Mouse (Mus musculus) left cerebral cortex, adult 8-10 months (tissue): ENCODE measurements around the gene Mrm2. TPM values are rescaled to one million over a fixed set of nuclear protein-coding genes. Genes with fewer than 3 reads are reported as not detected.

Experiments
- total RNA-seq, 4 experiments: library from RNA; stranded (reverse); gene quantifications; 2 replicates each; pipeline ENCODE4 v1.2.4; 2022

The Mrm2 gene
- total RNA-seq, 4 experiments from 2014 or later = 8.9 to 13.3 (median 11.1) TPM

Other genes with a start within 250 kb of the Mrm2 start
- 10 to 100 TPM; 14.1 to 22.2 (median 18.6) TPM for gene Mad1l1, start 10.3 kb downstream of the Mrm2 start, total RNA-seq
- gene Nudt1, start 10.2 kb downstream of the Mrm2 start, total RNA-seq = 1 to 10 TPM; 5.9 to 7.3 (median 6.1) TPM
- gene Snx8, start 57.4 kb upstream of the Mrm2 start, total RNA-seq = 10 to 100 TPM; 12.5 to 14.7 (median 13.0) TPM
- gene Eif3b, start 87.4 kb upstream of the Mrm2 start, total RNA-seq = 10 to 100 TPM; 81.0 to 93.2 (median 86.4) TPM
- not detected for gene Gm4869, start 113.7 kb upstream of the Mrm2 start, total RNA-seq
- gene Chst12, start 173.7 kb upstream of the Mrm2 start, total RNA-seq = 10 to 100 TPM; 17.4 to 20.2 (median 18.7) TPM
- 1 to 10 TPM in 1 of 4 experiments, under 1 TPM in 2, not detected in 1; 0.80 to 1.3 (median 0.93) TPM for gene Grifin, start 233.2 kb upstream of the Mrm2 start, total RNA-seq